Mouse (Mus musculus) lung, embryonic 15.5 days (tissue): ENCODE measurements around the gene Glt1d1. TPM values are rescaled to one million over a fixed set of nuclear protein-coding genes. Genes with fewer than 3 reads are reported as not detected.

Experiments
- ATAC-seq: fragments of 200-750 bp; cut with Nextera tagmentation; 2 replicates; pipeline ENCODE4 v1.8.0; 2017; ENCODE audit warnings: moderate number of reproducible peaks, borderline replicate concordance; ENCODE audit not compliant: low FRiP score, low TSS enrichment; ENCODE audit errors: extremely low read depth
- H3K27ac ChIP-seq: fragments of 300-500 bp; sonication (generic); 2 replicates; pipeline ENCODE4 v1.5.1; 2015; ENCODE audit warnings: moderate library complexity, mild to moderate bottlenecking, inconsistent platforms
- H3K27me3 ChIP-seq: fragments of 300-500 bp; sonication (generic); 2 replicates; pipeline ENCODE4 v1.6.1; 2015; ENCODE audit warnings: inconsistent platforms
- H3K36me3 ChIP-seq: fragments of 300-500 bp; sonication (generic); 2 replicates; pipeline ENCODE4 v1.6.1; 2015; ENCODE audit warnings: inconsistent platforms
- H3K4me1 ChIP-seq: fragments of 300-500 bp; sonication (generic); 2 replicates; pipeline ENCODE4 v1.6.1; 2015; ENCODE audit warnings: inconsistent platforms
- H3K4me2 ChIP-seq: fragments of 300-500 bp; sonication (generic); 2 replicates; pipeline ENCODE4 v1.6.1; 2015; ENCODE audit warnings: inconsistent platforms, mild to moderate bottlenecking, moderate library complexity
- H3K4me3 ChIP-seq: fragments of 300-500 bp; sonication (generic); 2 replicates; pipeline ENCODE4 v1.5.1; 2015; ENCODE audit warnings: mild to moderate bottlenecking, inconsistent platforms
- H3K9ac ChIP-seq: fragments of 300-500 bp; sonication (generic); 2 replicates; pipeline ENCODE4 v1.6.1; 2015; ENCODE audit warnings: inconsistent platforms
- H3K9me3 ChIP-seq: fragments of 300-500 bp; sonication (generic); 2 replicates; pipeline ENCODE4 v1.6.1; 2016; ENCODE audit warnings: inconsistent platforms
- WGBS: fragments of 180-500 bp; shearing (Covaris S2); methylation state at CpG from one replicate; pipeline ENCODE4 v1.1.7; 2015; 5-methylcytosine and 5-hydroxymethylcytosine counted together
- polyA plus RNA-seq: library from polyadenylated mRNA; unstranded; fragments of >200 nt; fragmentation: Nextera tagmentation; extraction: Ambion mirVana; gene quantifications from 2 replicates; pipeline ENCODE4 v1.2.1, GENCODE M21; 2015

Gene Glt1d1
- polyA plus RNA-seq, 1 experiment from 2014 or later: 0.42 TPM

- ATAC-seq: no peak
- Histone ChIP-seq H3K27ac (no peak overlapping the region), H3K9me3 (no peaks in the 10 kb centered on the region), H3K9ac (no peak overlapping the region), H3K4me3 (no peak overlapping the region), H3K27me3 (no peaks in the 10 kb centered on the region), H3K36me3 (no peaks in the 10 kb centered on the region), H3K4me2 (no peak overlapping the region), H3K4me1 (no peaks in the 10 kb centered on the region)
- WGBS: 84% methylated on average over 5 of the region's 5 CpGs
These were observed 28.9 kb downstream of the Glt1d1 start for GRCm38 (mm10) chr5:127660979-127661378.

GRCm38 (mm10) chr5:127673913-127674312, 41.9 kb downstream of the Glt1d1 start:
- Histone ChIP-seq H3K4me1 (no peaks in the 10 kb centered on the region), H3K4me2 (no peak overlapping the region), H3K36me3 (no peaks in the 10 kb centered on the region), H3K27ac (no peak overlapping the region), H3K9ac (no peak overlapping the region), H3K27me3 (no peaks in the 10 kb centered on the region), H3K4me3 (no peak overlapping the region), H3K9me3 (no peaks in the 10 kb centered on the region)
- WGBS: 88% methylated on average over 8 of the region's 8 CpGs
- ATAC-seq: no peak

GRCm38 (mm10) chr5:127677561-127677960, 45.5 kb downstream of the Glt1d1 start:
- Histone ChIP-seq H3K36me3 (no peaks in the 10 kb centered on the region), H3K4me3 (no peak overlapping the region), H3K27me3 (no peaks in the 10 kb centered on the region), H3K4me2 (no peak overlapping the region), H3K9me3 (no peaks in the 10 kb centered on the region), H3K9ac (no peak overlapping the region), H3K4me1 (no peaks in the 10 kb centered on the region), H3K27ac (no peak overlapping the region)
- WGBS: 87% methylated on average over 2 of the region's 2 CpGs
- ATAC-seq: no peak

- Histone ChIP-seq H3K9me3 (no peaks in the 10 kb centered on the region), H3K27ac (no peak overlapping the region), H3K4me3 (no peak overlapping the region), H3K27me3 (no peaks in the 10 kb centered on the region), H3K4me2 (no peak overlapping the region), H3K9ac (no peak overlapping the region), H3K4me1 (no peaks in the 10 kb centered on the region), H3K36me3 (no peaks in the 10 kb centered on the region)
- no peak for ATAC-seq
- 93% methylated on average over 5 of the region's 5 CpGs for WGBS
These were observed 46.4 kb downstream of the Glt1d1 start for GRCm38 (mm10) chr5:127678501-127678900.

- Histone ChIP-seq H3K27ac (no peak overlapping the region), H3K4me1 (0 out of 2 replicates have a peak, but pooled peaks cover 3% of the 10 kb centered on the region), H3K36me3 (no peaks in the 10 kb centered on the region), H3K9me3 (no peaks in the 10 kb centered on the region), H3K9ac (no peak overlapping the region), H3K4me3 (no peak overlapping the region), H3K4me2 (no peak overlapping the region), H3K27me3 (no peaks in the 10 kb centered on the region)
- ATAC-seq: no peak
- 55% methylated on average over 9 of the region's 9 CpGs for WGBS
These were observed 56.6 kb downstream of the Glt1d1 start for GRCm38 (mm10) chr5:127688568-127689170.

GRCm38 (mm10) chr5:127691085-127691484, 59.0 kb downstream of the Glt1d1 start:
- H3K4me3 ChIP-seq: no peak overlapping the region
- no peak overlapping the region for H3K4me2 ChIP-seq
- 76% methylated on average over 10 of the region's 10 CpGs for WGBS
- H3K36me3 ChIP-seq: no peaks in the 10 kb centered on the region
- 0 out of 2 replicates have a peak, but pooled peaks cover 3% of the 10 kb centered on the region for H3K4me1 ChIP-seq
- no peak for ATAC-seq
- H3K27ac ChIP-seq: no peak overlapping the region
- H3K27me3 ChIP-seq: no peaks in the 10 kb centered on the region
- no peaks in the 10 kb centered on the region for H3K9me3 ChIP-seq
- no peak overlapping the region for H3K9ac ChIP-seq

- no peak for ATAC-seq
- WGBS: 37% methylated on average over 21 of the region's 21 CpGs
- Histone ChIP-seq H3K4me1 (0 out of 2 replicates have a peak, but pooled peaks cover 3% of the 10 kb centered on the region), H3K27ac (no peak overlapping the region), H3K9ac (no peak overlapping the region), H3K36me3 (no peaks in the 10 kb centered on the region), H3K4me2 (0 out of 2 replicates have a peak overlapping the region, but pooled peaks have one; percentile 14), H3K9me3 (no peaks in the 10 kb centered on the region), H3K4me3 (no peak overlapping the region), H3K27me3 (no peaks in the 10 kb centered on the region)
These were observed 59.5 kb downstream of the Glt1d1 start for GRCm38 (mm10) chr5:127691581-127691980.

- H3K9me3 ChIP-seq: no peaks in the 10 kb centered on the region
- H3K27me3 ChIP-seq: no peaks in the 10 kb centered on the region
- 54% methylated on average over 4 of the region's 4 CpGs for WGBS
- no peak for ATAC-seq
- H3K4me3 ChIP-seq: no peak overlapping the region
- H3K27ac ChIP-seq: no peak overlapping the region
- H3K4me2 ChIP-seq: no peak overlapping the region
- H3K9ac ChIP-seq: no peak overlapping the region
- no peaks in the 10 kb centered on the region for H3K36me3 ChIP-seq
- H3K4me1 ChIP-seq: 0 out of 2 replicates have a peak, but pooled peaks cover 3% of the 10 kb centered on the region
These were observed 63.8 kb downstream of the Glt1d1 start for GRCm38 (mm10) chr5:127695898-127696297.

- ATAC-seq: no peak
- Histone ChIP-seq H3K4me2 (no peak overlapping the region), H3K4me3 (no peak overlapping the region), H3K4me1 (0 out of 2 replicates have a peak, but pooled peaks cover 3% of the 10 kb centered on the region), H3K9ac (no peak overlapping the region), H3K9me3 (no peaks in the 10 kb centered on the region), H3K27ac (no peak overlapping the region), H3K36me3 (no peaks in the 10 kb centered on the region), H3K27me3 (no peaks in the 10 kb centered on the region)
- WGBS: 88% methylated on average over 4 of the region's 4 CpGs
These were observed 64.5 kb downstream of the Glt1d1 start for GRCm38 (mm10) chr5:127696602-127697001.

GRCm38 (mm10) chr5:127698525-127698924, 66.5 kb downstream of the Glt1d1 start:
- no peak overlapping the region for H3K4me2 ChIP-seq
- H3K9me3 ChIP-seq: no peaks in the 10 kb centered on the region
- H3K36me3 ChIP-seq: no peaks in the 10 kb centered on the region
- H3K4me1 ChIP-seq: no peaks in the 10 kb centered on the region
- no peaks in the 10 kb centered on the region for H3K27me3 ChIP-seq
- WGBS: 40% methylated on average over 2 of the region's 2 CpGs
- H3K9ac ChIP-seq: no peak overlapping the region
- no peak overlapping the region for H3K4me3 ChIP-seq
- no peak for ATAC-seq
- H3K27ac ChIP-seq: no peak overlapping the region

- ATAC-seq: no peak
- H3K9me3 ChIP-seq: no peaks in the 10 kb centered on the region
- no peak overlapping the region for H3K9ac ChIP-seq
- no peaks in the 10 kb centered on the region for H3K27me3 ChIP-seq
- H3K36me3 ChIP-seq: no peaks in the 10 kb centered on the region
- no peak overlapping the region for H3K4me2 ChIP-seq
- WGBS: 79% methylated on average over 5 of the region's 5 CpGs
- H3K4me1 ChIP-seq: no peaks in the 10 kb centered on the region
- H3K27ac ChIP-seq: no peak overlapping the region
- no peak overlapping the region for H3K4me3 ChIP-seq
These were observed 67.6 kb downstream of the Glt1d1 start for GRCm38 (mm10) chr5:127699679-127700078.

GRCm38 (mm10) chr5:127700156-127700555, 68.1 kb downstream of the Glt1d1 start:
- 69% methylated on average over 6 of the region's 6 CpGs for WGBS
- no peaks in the 10 kb centered on the region for H3K4me1 ChIP-seq
- no peak overlapping the region for H3K4me3 ChIP-seq
- H3K9ac ChIP-seq: no peak overlapping the region
- no peak for ATAC-seq
- H3K36me3 ChIP-seq: no peaks in the 10 kb centered on the region
- no peaks in the 10 kb centered on the region for H3K27me3 ChIP-seq
- H3K27ac ChIP-seq: no peak overlapping the region
- no peak overlapping the region for H3K4me2 ChIP-seq
- no peaks in the 10 kb centered on the region for H3K9me3 ChIP-seq
